Mouse (Mus musculus): ENCODE results near the gene Ascl5. TPM values are rescaled to one million over a fixed set of nuclear protein-coding genes. Genes with fewer than 3 reads are reported as not detected.

The Ascl5 gene
- polyA plus RNA-seq, 1 experiment: not detected

GRCm38 (mm10) chr1:136032961-136033360 is 17.6 kb upstream of the Ascl5 start:
- no peak for DNase-seq
- no peak overlapping the region for H3K27ac ChIP-seq (ENCODE audit: insufficient read depth, low read depth, low read length)
- WGBS: 59% methylated on average over 7 of the region's 7 CpGs
- 0 out of 2 replicates have a peak, but pooled peaks cover 4% of the 10 kb centered on the region for H3K4me1 ChIP-seq (ENCODE audit: control insufficient read depth, insufficient read depth, low read length)
- no peaks in the 10 kb centered on the region for H3K27me3 ChIP-seq (replicated peaks; ENCODE audit: control insufficient read depth, insufficient read depth, low read length)
- no peak overlapping the region for H3K4me3 ChIP-seq (ENCODE audit: insufficient read depth, low read depth, low read length)
- H3K36me3 ChIP-seq (ENCODE audit: control insufficient read depth, insufficient read depth, low read length): no peaks in the 10 kb centered on the region
- TF ChIP-seq POLR2A (IDR thresholded peaks at IDR 0.05; ENCODE audit: low read depth, low read length): no peak
- TF ChIP-seq CTCF (conservative IDR thresholded peaks at IDR 0.05; ENCODE audit: insufficient read depth, insufficient read length, low read depth, low read length): no peak

- TF ChIP-seq CTCF (conservative IDR thresholded peaks at IDR 0.05; ENCODE audit: insufficient read depth, insufficient read length, low read depth, low read length): no peak
- no peak for TF ChIP-seq POLR2A (IDR thresholded peaks at IDR 0.05; ENCODE audit: low read depth, low read length)
- no peak for DNase-seq
- Histone ChIP-seq H3K36me3 (ENCODE audit: control insufficient read depth, insufficient read depth, low read length) (no peaks in the 10 kb centered on the region), H3K4me3 (ENCODE audit: insufficient read depth, low read depth, low read length) (no peak overlapping the region), H3K4me1 (ENCODE audit: control insufficient read depth, insufficient read depth, low read length) (no peaks in the 10 kb centered on the region), H3K27ac (ENCODE audit: insufficient read depth, low read depth, low read length) (no peak overlapping the region), H3K27me3 (replicated peaks; ENCODE audit: control insufficient read depth, insufficient read depth, low read length) (no peaks in the 10 kb centered on the region)
- WGBS: 79% methylated on average over 5 of the region's 5 CpGs
Measured at GRCm38 (mm10) chr1:136038746-136039538, 11.7 kb upstream of the Ascl5 start.

- Histone ChIP-seq H3K36me3 (ENCODE audit: control insufficient read depth, insufficient read depth, low read length) (no peaks in the 10 kb centered on the region), H3K4me1 (ENCODE audit: control insufficient read depth, insufficient read depth, low read length) (no peaks in the 10 kb centered on the region), H3K4me3 (ENCODE audit: insufficient read depth, low read depth, low read length) (no peak overlapping the region), H3K27me3 (replicated peaks; ENCODE audit: control insufficient read depth, insufficient read depth, low read length) (no peaks in the 10 kb centered on the region), H3K27ac (ENCODE audit: insufficient read depth, low read depth, low read length) (no peak overlapping the region)
- TF ChIP-seq POLR2A (IDR thresholded peaks at IDR 0.05; ENCODE audit: low read depth, low read length): no peak
- no peak for TF ChIP-seq CTCF (conservative IDR thresholded peaks at IDR 0.05; ENCODE audit: insufficient read depth, insufficient read length, low read depth, low read length)
- no peak for DNase-seq
- WGBS: 38% methylated on average over 11 of the region's 11 CpGs
Measured at GRCm38 (mm10) chr1:136040452-136040851, 10.2 kb upstream of the Ascl5 start.

- no peak overlapping the region for H3K4me3 ChIP-seq (ENCODE audit: insufficient read depth, low read depth, low read length)
- H3K27ac ChIP-seq (ENCODE audit: insufficient read depth, low read depth, low read length): no peak overlapping the region
- no peaks in the 10 kb centered on the region for H3K4me1 ChIP-seq (ENCODE audit: control insufficient read depth, insufficient read depth, low read length)
- TF ChIP-seq POLR2A (IDR thresholded peaks at IDR 0.05; ENCODE audit: low read depth, low read length) (no peak), CTCF (conservative IDR thresholded peaks at IDR 0.05; ENCODE audit: insufficient read depth, insufficient read length, low read depth, low read length) (no peak)
- no peaks in the 10 kb centered on the region for H3K27me3 ChIP-seq (replicated peaks; ENCODE audit: control insufficient read depth, insufficient read depth, low read length)
- no peaks in the 10 kb centered on the region for H3K36me3 ChIP-seq (ENCODE audit: control insufficient read depth, insufficient read depth, low read length)
- DNase-seq: no peak
- WGBS: 30% methylated on average over 4 of the region's 4 CpGs
Measured at GRCm38 (mm10) chr1:136040874-136041273, 9.7 kb upstream of the Ascl5 start.

GRCm38 (mm10) chr1:136045774-136046173 is 4.8 kb upstream of the Ascl5 start:
- 16% methylated on average over 4 of the region's 4 CpGs for WGBS
- no peaks in the 10 kb centered on the region for H3K4me1 ChIP-seq (ENCODE audit: control insufficient read depth, insufficient read depth, low read length)
- peak; percentile 48 for DNase-seq

GRCm38 (mm10) chr1:136047432-136047831 is 3.2 kb upstream of the Ascl5 start:
- WGBS: 20% methylated on average over 2 of the region's 2 CpGs

More at GRCm38 (mm10) chr1:136045774-136046173, 4.8 kb upstream of the Ascl5 start:
- no peaks in the 10 kb centered on the region for H3K36me3 ChIP-seq (ENCODE audit: control insufficient read depth, insufficient read depth, low read length)
- no peak overlapping the region for H3K27ac ChIP-seq (ENCODE audit: insufficient read depth, low read depth, low read length)
- H3K4me3 ChIP-seq (ENCODE audit: insufficient read depth, low read depth, low read length): no peak overlapping the region
- H3K27me3 ChIP-seq (replicated peaks; ENCODE audit: control insufficient read depth, insufficient read depth, low read length): 0 out of 2 replicates have a peak, but pooled peaks cover 1% of the 10 kb centered on the region
- no peak for TF ChIP-seq POLR2A (IDR thresholded peaks at IDR 0.05; ENCODE audit: low read depth, low read length)
- TF ChIP-seq CTCF (conservative IDR thresholded peaks at IDR 0.05; ENCODE audit: insufficient read depth, insufficient read length, low read depth, low read length): peak; percentile 82

GRCm38 (mm10) chr1:136047894-136048293 is 2.7 kb upstream of the Ascl5 start:
- H3K4me1 ChIP-seq (ENCODE audit: control insufficient read depth, insufficient read depth, low read length): no peaks in the 10 kb centered on the region
- H3K4me3 ChIP-seq (ENCODE audit: insufficient read depth, low read depth, low read length): no peak overlapping the region
- H3K36me3 ChIP-seq (ENCODE audit: control insufficient read depth, insufficient read depth, low read length): no peaks in the 10 kb centered on the region
- 0 out of 2 replicates have a peak, but pooled peaks cover 2% of the 10 kb centered on the region for H3K27me3 ChIP-seq (replicated peaks; ENCODE audit: control insufficient read depth, insufficient read depth, low read length)
- TF ChIP-seq CTCF (conservative IDR thresholded peaks at IDR 0.05; ENCODE audit: insufficient read depth, insufficient read length, low read depth, low read length): no peak
- TF ChIP-seq POLR2A (IDR thresholded peaks at IDR 0.05; ENCODE audit: low read depth, low read length): no peak
- 79% methylated on average over 9 of the region's 9 CpGs for WGBS
- DNase-seq: no peak
- no peak overlapping the region for H3K27ac ChIP-seq (ENCODE audit: insufficient read depth, low read depth, low read length)

More at GRCm38 (mm10) chr1:136047432-136047831, 3.2 kb upstream of the Ascl5 start:
- Histone ChIP-seq H3K27me3 (replicated peaks; ENCODE audit: control insufficient read depth, insufficient read depth, low read length) (0 out of 2 replicates have a peak, but pooled peaks cover 2% of the 10 kb centered on the region), H3K4me3 (ENCODE audit: insufficient read depth, low read depth, low read length) (no peak overlapping the region), H3K27ac (ENCODE audit: insufficient read depth, low read depth, low read length) (no peak overlapping the region), H3K36me3 (ENCODE audit: control insufficient read depth, insufficient read depth, low read length) (no peaks in the 10 kb centered on the region), H3K4me1 (ENCODE audit: control insufficient read depth, insufficient read depth, low read length) (no peaks in the 10 kb centered on the region)
- TF ChIP-seq CTCF (conservative IDR thresholded peaks at IDR 0.05; ENCODE audit: insufficient read depth, insufficient read length, low read depth, low read length): peak; percentile 51
- TF ChIP-seq POLR2A (IDR thresholded peaks at IDR 0.05; ENCODE audit: low read depth, low read length): no peak
- DNase-seq: peak; percentile 7
